Mouse (Mus musculus) lung, postnatal 4 days (tissue): Measurements from ENCODE around the gene Kcnf1.

Experiments used
- DNase-seq, 2 experiments: peaks; one replicate each; pipeline ENCODE4 v3.0.0; 2021

The Kcnf1 gene

GRCm38 (mm10) chr12:17176757-17177092, at the start of gene Kcnf1:
Gene Kcnf1, minus strand, starts transcription at chr12:17176888.
- no peak for DNase-seq

GRCm38 (mm10) chr12:17225012-17225411, 48.3 kb upstream of the Kcnf1 start:
- DNase-seq = no peak

- no peak for DNase-seq
These were observed 46.4 kb upstream of the Kcnf1 start for GRCm38 (mm10) chr12:17223050-17223449.

GRCm38 (mm10) chr12:17221891-17222428, 45.3 kb upstream of the Kcnf1 start:
- peak in 1 of 2 experiments; percentile 16 for DNase-seq

- no peak for DNase-seq
These were observed 43.9 kb upstream of the Kcnf1 start for GRCm38 (mm10) chr12:17220631-17221030.

- DNase-seq = no peak
These were observed 42.4 kb upstream of the Kcnf1 start for GRCm38 (mm10) chr12:17219107-17219506.

GRCm38 (mm10) chr12:17218390-17218789, 41.7 kb upstream of the Kcnf1 start:
- no peak for DNase-seq

GRCm38 (mm10) chr12:17215751-17216150, 39.1 kb upstream of the Kcnf1 start:
- DNase-seq = no peak

GRCm38 (mm10) chr12:17202492-17203322, 26.0 kb upstream of the Kcnf1 start:
- DNase-seq = no peak

GRCm38 (mm10) chr12:17198621-17199020, 21.9 kb upstream of the Kcnf1 start:
- no peak for DNase-seq

GRCm38 (mm10) chr12:17194140-17194539, 17.5 kb upstream of the Kcnf1 start:
- DNase-seq = no peak

- no peak for DNase-seq
These were observed 16.6 kb upstream of the Kcnf1 start for GRCm38 (mm10) chr12:17193311-17193710.

- no peak for DNase-seq
These were observed 16.2 kb upstream of the Kcnf1 start for GRCm38 (mm10) chr12:17192887-17193286.

GRCm38 (mm10) chr12:17184303-17184775, 7.7 kb upstream of the Kcnf1 start:
- peak; percentile 65 to 71 for DNase-seq

- peak; percentile 5 to 37 for DNase-seq
These were observed 7.1 kb upstream of the Kcnf1 start for GRCm38 (mm10) chr12:17183788-17184187.

- DNase-seq = peak; percentile 50 to 51
These were observed 489 bp downstream of the Kcnf1 start for GRCm38 (mm10) chr12:17176041-17176756.

- peak in 1 of 2 experiments; percentile 25 for DNase-seq
These were observed 1.1 kb downstream of the Kcnf1 start for GRCm38 (mm10) chr12:17175531-17175951.

GRCm38 (mm10) chr12:17175124-17175523, 1.6 kb downstream of the Kcnf1 start:
- DNase-seq = no peak

- DNase-seq = no peak
These were observed 2.4 kb downstream of the Kcnf1 start for GRCm38 (mm10) chr12:17174134-17174893.

- no peak for DNase-seq
These were observed 6.3 kb downstream of the Kcnf1 start for GRCm38 (mm10) chr12:17170406-17170805.

- no peak for DNase-seq
These were observed 10.6 kb downstream of the Kcnf1 start for GRCm38 (mm10) chr12:17166116-17166515.

- DNase-seq = no peak
These were observed 12.7 kb downstream of the Kcnf1 start for GRCm38 (mm10) chr12:17163996-17164395.

- DNase-seq = no peak
These were observed 17.1 kb downstream of the Kcnf1 start for GRCm38 (mm10) chr12:17159549-17159948.
